Mouse (Mus musculus): ENCODE data around the gene Shisa2.

The Shisa2 gene

GRCm38 (mm10) chr14:59632067-59632466 is 7.0 kb downstream of the Shisa2 start:
- DNase-seq (ENCODE audit: low spot score in 2 of 2): no peak

GRCm38 (mm10) chr14:59633295-59633898 is 8.3 kb downstream of the Shisa2 start:
- no peak for DNase-seq (ENCODE audit: low spot score in 2 of 2)

DNA sequence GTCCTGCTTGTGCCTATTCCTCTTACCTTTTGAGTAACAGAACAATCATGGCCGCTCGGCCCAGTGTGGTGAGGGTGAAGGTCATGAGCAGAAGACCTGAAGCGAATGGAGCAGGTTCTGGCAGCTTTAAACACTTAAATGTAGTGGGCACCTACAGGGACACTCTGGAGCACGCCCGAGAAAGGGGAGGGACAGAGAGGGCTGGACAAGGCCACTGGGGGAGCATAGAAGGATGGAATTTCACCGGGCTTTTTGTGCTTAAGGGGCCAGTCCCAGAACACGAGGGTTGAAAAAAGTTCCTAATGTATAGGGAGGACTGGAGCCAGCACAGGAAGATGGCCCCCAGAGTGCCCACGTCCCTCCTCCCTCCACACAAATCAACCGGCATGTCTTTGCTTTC is 8.9 kb downstream of the Shisa2 start:
- DNase-seq (ENCODE audit: low spot score in 2 of 2): no peak

GRCm38 (mm10) chr14:59638906-59639703 is 14.0 kb downstream of the Shisa2 start:
- DNase-seq (ENCODE audit: low spot score in 2 of 2): no peak

- DNase-seq (ENCODE audit: low spot score in 2 of 2): no peak
Observed at GRCm38 (mm10) chr14:59641856-59642255, 16.7 kb downstream of the Shisa2 start.

DNA sequence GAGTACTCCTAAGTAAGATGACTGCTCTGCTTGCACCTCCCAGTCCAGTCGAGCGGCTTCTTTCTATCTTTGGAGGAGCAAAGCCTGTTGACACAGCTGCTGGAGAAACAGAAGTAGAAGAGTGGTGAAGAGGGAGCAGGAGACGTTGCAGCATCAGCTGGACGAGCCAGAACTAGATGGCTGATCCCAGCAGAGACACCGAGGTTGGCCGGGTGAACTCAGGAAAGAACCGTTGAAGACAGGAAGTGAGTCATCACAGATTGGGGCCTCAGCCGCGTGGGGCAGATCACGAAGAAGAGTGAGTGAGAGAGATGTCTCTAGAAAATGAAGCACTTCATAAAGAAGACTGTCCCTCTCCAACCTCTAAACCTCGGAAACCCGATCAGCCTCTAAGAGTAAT is 18.5 kb downstream of the Shisa2 start:
- DNase-seq (ENCODE audit: low spot score in 2 of 2): no peak

- DNase-seq (ENCODE audit: low spot score in 2 of 2): no peak
Observed at GRCm38 (mm10) chr14:59644166-59644565, 19.1 kb downstream of the Shisa2 start.

DNA sequence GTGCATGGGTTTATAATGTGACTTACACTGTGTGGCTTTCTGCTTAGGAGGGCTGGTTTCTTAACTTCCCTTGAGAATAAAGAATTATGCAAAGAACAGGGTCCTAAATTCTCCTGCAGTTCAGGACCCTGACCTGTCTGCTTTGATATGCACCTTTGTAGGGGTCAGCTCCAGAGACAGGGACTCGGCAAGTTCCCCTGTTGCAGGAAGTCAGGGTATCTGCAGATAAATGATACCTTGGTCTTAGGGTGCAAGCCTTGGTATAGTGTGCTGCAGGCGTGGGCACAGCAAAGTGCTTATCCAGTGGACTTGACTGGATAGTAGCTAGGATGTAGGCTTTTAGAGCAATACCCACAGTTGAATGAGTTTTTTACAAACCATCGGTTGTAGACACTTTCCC is 19.8 kb downstream of the Shisa2 start:
- DNase-seq (ENCODE audit: low spot score in 2 of 2): no peak

- DNase-seq (ENCODE audit: low spot score in 2 of 2): no peak
Observed at GRCm38 (mm10) chr14:59646826-59647697, 22.0 kb downstream of the Shisa2 start.

DNA sequence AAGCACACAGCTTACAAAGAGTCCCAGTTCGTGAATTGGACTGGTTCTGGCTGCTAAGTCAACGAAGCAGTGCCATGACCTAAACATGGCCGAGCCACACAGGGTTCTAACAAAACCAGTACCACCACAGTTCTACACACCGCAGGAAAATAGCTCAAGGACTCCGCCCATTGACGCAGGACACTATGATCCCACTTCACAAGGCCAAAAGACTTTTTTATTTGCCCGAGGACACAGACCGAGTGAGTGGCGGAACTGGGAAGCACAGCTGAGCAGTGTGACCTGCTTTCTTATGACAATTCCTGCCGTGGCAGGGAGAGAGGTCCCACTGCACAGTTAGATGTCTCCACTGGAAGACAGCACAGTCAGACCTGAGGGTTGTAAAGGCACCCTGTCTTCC is 23.5 kb downstream of the Shisa2 start:
- DNase-seq (ENCODE audit: low spot score in 2 of 2): no peak

GRCm38 (mm10) chr14:59649337-59649736 is 24.2 kb downstream of the Shisa2 start:
- DNase-seq (ENCODE audit: low spot score in 2 of 2): no peak

- no peak for DNase-seq (ENCODE audit: low spot score in 2 of 2)
Observed at GRCm38 (mm10) chr14:59656591-59656990, 31.5 kb downstream of the Shisa2 start.

- DNase-seq (ENCODE audit: low spot score in 2 of 2): no peak
Observed at GRCm38 (mm10) chr14:59657098-59657497, 32.0 kb downstream of the Shisa2 start.

DNA sequence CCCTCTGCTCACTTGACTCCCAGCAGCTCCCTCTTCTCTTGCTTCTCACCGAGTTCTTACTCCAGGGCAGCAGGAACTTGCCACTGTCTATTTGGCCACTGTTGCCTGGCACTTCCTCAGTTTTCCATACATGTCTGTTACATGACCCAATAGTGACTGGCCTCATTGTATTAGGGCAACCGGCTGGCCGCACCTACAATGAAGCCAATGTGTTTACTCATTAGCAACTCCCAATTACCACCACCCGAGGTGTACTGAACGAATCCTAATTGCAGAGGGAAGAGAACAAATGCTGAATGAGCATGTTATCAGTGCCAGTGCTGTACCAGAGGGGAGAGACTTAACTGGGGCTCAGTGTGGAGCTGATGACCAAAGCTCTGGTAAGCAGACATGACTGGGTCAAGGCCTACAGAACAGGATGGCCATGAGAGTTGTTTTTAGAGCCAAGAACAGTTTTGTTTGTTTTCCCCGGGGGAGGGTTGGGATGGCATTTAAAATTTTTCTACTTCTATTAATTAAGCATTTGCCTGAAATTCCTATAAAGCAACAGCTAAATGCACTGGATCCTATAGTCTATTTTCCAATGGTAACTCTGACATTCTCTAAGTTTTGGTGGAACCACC is 47.9 kb downstream of the Shisa2 start:
- no peak for DNase-seq (ENCODE audit: low spot score in 2 of 2)

- no peak for DNase-seq (ENCODE audit: low spot score in 2 of 2)
Observed at GRCm38 (mm10) chr14:59674556-59674955, 49.4 kb downstream of the Shisa2 start.

- DNase-seq (ENCODE audit: low spot score in 2 of 2): no peak
Observed at GRCm38 (mm10) chr14:59675330-59675729, 50.2 kb downstream of the Shisa2 start.

DNA sequence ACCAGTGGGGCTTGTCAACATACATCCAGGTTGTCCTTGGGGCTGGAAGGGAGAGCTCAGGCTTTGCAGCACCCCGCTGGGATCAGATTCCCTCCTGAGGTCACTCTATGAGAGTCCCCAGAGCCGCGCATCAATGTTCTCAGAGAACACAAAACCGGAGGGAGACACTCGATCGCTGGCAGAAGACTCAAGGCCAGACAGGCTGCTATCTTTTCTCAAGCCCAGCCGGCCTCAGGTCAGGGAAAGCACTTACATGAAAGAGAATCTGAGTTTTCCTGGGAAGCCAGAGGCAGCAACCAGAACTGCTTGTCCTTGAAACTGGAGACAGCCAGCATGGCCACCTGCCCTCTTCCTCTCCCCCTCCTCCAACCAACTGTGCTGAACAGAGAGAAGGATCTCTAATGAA is 52.5 kb downstream of the Shisa2 start:
- no peak for DNase-seq (ENCODE audit: low spot score in 2 of 2)

Measured in heart, adult 9 months (tissue).